Mouse (Mus musculus) neural tube, embryonic 14.5 days (tissue): Measurements from ENCODE around the gene Kif18b. TPM values are rescaled to one million over a fixed set of nuclear protein-coding genes. Genes with fewer than 3 reads are reported as not detected.

Source experiments
- ATAC-seq: fragments of 200-750 bp; cut with Nextera tagmentation; 2 replicates; pipeline ENCODE4 v1.8.0; 2017; ENCODE audit warnings: low read depth, mild to moderate bottlenecking, moderate TSS enrichment, moderate library complexity
- H3K27ac ChIP-seq: fragments of 300-500 bp; sonication (generic); 2 replicates; pipeline ENCODE4 v1.5.1; 2014; ENCODE audit warnings: low read depth, mild to moderate bottlenecking, control low read depth, low read length, moderate library complexity, mixed read lengths
- H3K27me3 ChIP-seq: fragments of 300-500 bp; sonication (generic); 2 replicates; pipeline ENCODE4 v1.6.1; 2014; ENCODE audit warnings: low read length; ENCODE audit not compliant: control insufficient read depth, insufficient read depth
- H3K36me3 ChIP-seq: fragments of 300-500 bp; sonication (generic); 2 replicates; pipeline ENCODE4 v1.6.1; 2014; ENCODE audit warnings: low read length, mixed read lengths; ENCODE audit not compliant: control insufficient read depth, insufficient read depth
- H3K4me1 ChIP-seq: fragments of 300-500 bp; sonication (generic); 2 replicates; pipeline ENCODE4 v1.6.1; 2014; ENCODE audit warnings: low read length; ENCODE audit not compliant: control insufficient read depth, insufficient read depth
- H3K4me2 ChIP-seq: fragments of 300-500 bp; sonication (generic); 2 replicates; pipeline ENCODE4 v1.6.1; 2014; ENCODE audit warnings: mild to moderate bottlenecking, low read depth, low read length, control low read depth
- H3K4me3 ChIP-seq: fragments of 300-500 bp; sonication (generic); 2 replicates; pipeline ENCODE4 v1.5.1; 2014; ENCODE audit warnings: low read depth, low read length, control low read depth, mixed read lengths
- H3K9ac ChIP-seq: fragments of 300-500 bp; sonication (generic); replicated peaks from 2 replicates; pipeline ENCODE4 v1.6.1; 2014; ENCODE audit warnings: low read depth, mild to moderate bottlenecking, control low read depth, low read length, mixed read lengths
- H3K9me3 ChIP-seq: fragments of 300-500 bp; sonication (generic); 2 replicates; pipeline ENCODE4 v1.6.1; 2016; ENCODE audit warnings: low read length; ENCODE audit not compliant: control insufficient read depth
- WGBS: fragments of 180-500 bp; shearing (Covaris S2); extraction: QIAGEN DNeasy Blood & Tissue Kit; methylation state at CpG from one replicate; pipeline ENCODE4 v1.1.7; 2014; 5-methylcytosine and 5-hydroxymethylcytosine counted together
- polyA plus RNA-seq: library from polyadenylated mRNA; unstranded; fragments of >200 nt; fragmentation: Nextera tagmentation; extraction: Ambion mirVana; gene quantifications from 2 replicates; pipeline ENCODE4 v1.2.1, GENCODE M21; 2014

The Kif18b gene
- polyA plus RNA-seq, 1 experiment from 2014 or later, result 0.84 TPM

DNA sequence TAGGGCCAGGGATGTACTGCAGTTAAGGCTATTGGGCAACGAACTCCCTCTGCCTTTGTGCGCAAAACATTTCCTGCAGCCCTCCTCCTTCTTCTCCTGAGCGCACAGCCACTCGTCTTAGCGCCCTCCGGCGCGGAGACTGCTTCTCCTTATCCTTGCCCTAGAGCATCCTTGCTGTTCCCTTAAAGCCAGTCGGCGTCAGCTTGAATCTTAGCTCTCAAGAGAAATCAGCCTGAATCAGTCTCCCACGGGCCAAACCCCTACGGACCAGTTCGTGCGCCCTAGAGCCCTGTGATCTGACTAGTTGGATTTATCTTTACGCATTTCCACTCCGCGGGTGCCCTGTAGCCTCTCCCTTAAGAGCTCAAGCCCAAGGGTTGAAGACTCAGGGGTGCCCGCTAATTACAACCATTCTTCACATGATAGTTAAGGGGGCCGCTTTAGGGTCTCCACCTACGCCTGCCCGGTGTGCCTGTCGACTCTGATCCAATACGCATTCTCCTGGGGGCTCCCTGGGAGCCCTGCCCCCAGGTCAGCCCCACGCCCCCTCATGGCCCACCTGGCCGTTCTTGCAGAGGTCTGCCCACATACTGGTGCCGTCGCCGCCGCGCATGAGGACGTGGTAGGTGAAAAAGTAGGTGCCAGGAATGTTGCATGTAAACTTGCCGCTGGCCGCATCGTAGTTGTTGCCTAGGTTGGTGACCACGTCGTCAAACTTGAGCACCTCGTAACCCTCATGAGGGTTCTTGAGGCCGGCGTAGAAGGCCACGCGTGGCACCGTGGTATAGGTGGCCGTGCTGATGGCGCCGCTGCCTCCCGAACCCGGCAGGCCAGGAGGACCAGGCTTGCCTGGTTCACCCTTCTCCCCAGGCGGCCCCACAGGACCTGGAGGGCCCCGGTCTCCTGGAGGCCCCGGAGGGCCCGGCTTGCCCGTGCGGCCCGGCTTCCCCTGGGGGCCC, 20.7 kb upstream of the Kif18b start:
- H3K27me3 ChIP-seq, result peaks cover 60% of the 10 kb centered on the region
- H3K4me2 ChIP-seq, result peak overlapping the region; percentile 50
- ATAC-seq, result no peak
- WGBS, result 2% methylated on average over 54 of the region's 54 CpGs
- H3K4me1 ChIP-seq, result peaks cover 10% of the 10 kb centered on the region; the same call in 1 of the 2 replicates
- H3K27ac ChIP-seq, result no peak overlapping the region
- peak overlapping the region; percentile 39; the same call in 1 of the 2 replicates for H3K9ac ChIP-seq
- no peaks in the 10 kb centered on the region for H3K36me3 ChIP-seq
- H3K9me3 ChIP-seq, result no peaks in the 10 kb centered on the region
- H3K4me3 ChIP-seq, result peak overlapping the region; percentile 31; the same call in 1 of the 2 replicates

DNA sequence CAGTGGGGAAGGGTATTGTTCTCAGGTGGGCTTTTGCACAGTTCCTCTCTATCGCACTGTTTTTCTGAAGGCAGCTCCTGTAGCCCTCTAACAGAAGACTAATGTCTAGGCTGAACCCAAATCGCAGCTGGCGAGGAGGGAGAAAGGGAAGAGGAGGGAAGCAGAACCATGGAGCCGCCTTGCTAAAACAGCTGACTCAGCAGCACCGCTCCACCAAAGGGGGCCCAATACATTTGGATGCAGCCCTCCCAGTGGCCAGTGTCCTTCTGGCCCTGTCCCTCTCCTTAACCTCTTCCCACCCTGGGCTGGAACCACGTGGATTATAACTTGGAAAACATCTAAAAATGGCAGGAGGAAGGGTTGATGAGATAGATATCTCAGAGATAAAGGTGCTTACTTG, 16.3 kb upstream of the Kif18b start:
- 64% methylated on average over 6 of the region's 6 CpGs for WGBS
- Histone ChIP-seq H3K4me2 (no peak overlapping the region), H3K4me3 (no peak overlapping the region), H3K9ac (no peak overlapping the region), H3K4me1 (peaks cover 10% of the 10 kb centered on the region), H3K9me3 (no peaks in the 10 kb centered on the region), H3K27ac (no peak overlapping the region), H3K36me3 (no peaks in the 10 kb centered on the region), H3K27me3 (peaks cover 34% of the 10 kb centered on the region)
- no peak for ATAC-seq

DNA sequence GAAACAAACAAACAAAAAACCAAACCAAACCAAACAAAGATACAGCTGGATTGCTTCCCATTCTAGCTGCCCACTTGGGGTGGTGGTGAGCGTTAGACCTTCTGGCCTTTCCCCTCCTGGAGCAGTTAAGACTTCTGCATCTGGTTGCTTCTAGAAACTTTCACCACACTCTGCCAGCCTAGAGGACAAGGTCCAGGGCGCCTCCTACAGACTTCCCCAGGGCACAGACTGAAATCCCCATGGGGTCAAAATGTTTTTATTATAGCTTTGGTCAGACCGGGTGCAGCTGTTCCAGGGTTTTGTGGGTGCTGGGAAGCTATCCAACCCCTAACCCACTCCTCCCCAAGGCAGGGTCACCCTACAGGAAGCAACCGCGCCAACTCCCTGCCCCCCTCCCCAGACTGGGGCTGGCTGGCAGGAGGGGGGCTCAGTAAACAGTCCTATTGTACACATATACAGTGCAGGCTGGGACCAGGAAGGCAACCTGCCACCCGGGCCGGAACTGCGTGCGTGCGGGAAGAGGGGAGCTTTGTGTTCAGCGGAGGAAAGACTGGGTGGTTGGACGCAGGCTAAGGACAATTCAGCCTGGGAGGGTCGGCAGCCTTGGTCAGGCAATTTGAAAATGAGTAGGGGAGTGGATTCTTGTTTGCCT, 14.2 kb upstream of the Kif18b start:
- H3K9me3 ChIP-seq, result no peaks in the 10 kb centered on the region
- H3K4me1 ChIP-seq, result peaks cover 10% of the 10 kb centered on the region
- H3K4me3 ChIP-seq, result no peak overlapping the region
- 0 out of 2 replicates have a peak overlapping the region, but pooled peaks have one; percentile 25 for H3K9ac ChIP-seq
- H3K27ac ChIP-seq, result no peak overlapping the region
- H3K27me3 ChIP-seq, result peaks cover 14% of the 10 kb centered on the region
- H3K36me3 ChIP-seq, result no peaks in the 10 kb centered on the region
- ATAC-seq, result peak; percentile 39; the same call in 1 of the 2 replicates
- WGBS, result 28% methylated on average over 13 of the region's 13 CpGs
- no peak overlapping the region for H3K4me2 ChIP-seq

DNA sequence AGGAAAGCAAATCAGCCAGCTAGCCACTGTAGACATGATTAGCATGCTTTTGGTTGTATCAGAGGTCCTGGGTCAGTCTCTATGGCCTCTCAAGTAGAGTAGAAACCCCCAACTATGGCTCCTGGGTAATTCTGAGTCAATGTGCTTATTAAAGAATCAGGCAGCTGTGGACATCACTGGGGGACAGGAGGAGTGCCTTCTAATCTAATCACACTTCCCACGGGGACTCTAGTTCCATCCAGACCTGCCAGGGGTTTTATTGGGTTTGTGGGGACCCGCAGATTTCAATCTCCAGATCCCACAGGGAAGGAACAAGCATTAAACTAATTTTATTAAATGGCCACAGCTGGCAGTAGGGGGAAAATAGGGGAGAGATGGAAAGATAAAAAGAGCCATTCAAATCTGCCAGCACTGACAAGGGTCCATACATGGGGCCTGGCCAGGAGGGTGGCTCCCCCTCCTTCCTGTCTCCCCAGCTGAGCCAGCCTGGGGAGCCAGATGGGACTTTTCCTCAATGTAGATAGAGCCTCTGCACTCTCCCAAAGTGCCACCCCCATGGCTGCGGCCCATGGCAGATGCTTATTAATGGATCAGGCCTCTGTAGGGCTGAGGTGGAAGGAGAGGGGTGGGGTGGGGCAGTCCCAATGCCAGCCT, 12.7 kb upstream of the Kif18b start:
- Histone ChIP-seq H3K4me1 (peaks cover 10% of the 10 kb centered on the region), H3K27me3 (peaks cover 4% of the 10 kb centered on the region; the same call in 1 of the 2 replicates), H3K4me3 (no peak overlapping the region), H3K9me3 (no peaks in the 10 kb centered on the region), H3K9ac (no peak overlapping the region), H3K36me3 (no peaks in the 10 kb centered on the region), H3K27ac (no peak overlapping the region), H3K4me2 (no peak overlapping the region)
- 26% methylated on average over 3 of the region's 3 CpGs for WGBS
- peak; percentile 76; the same call in 1 of the 2 replicates for ATAC-seq

DNA sequence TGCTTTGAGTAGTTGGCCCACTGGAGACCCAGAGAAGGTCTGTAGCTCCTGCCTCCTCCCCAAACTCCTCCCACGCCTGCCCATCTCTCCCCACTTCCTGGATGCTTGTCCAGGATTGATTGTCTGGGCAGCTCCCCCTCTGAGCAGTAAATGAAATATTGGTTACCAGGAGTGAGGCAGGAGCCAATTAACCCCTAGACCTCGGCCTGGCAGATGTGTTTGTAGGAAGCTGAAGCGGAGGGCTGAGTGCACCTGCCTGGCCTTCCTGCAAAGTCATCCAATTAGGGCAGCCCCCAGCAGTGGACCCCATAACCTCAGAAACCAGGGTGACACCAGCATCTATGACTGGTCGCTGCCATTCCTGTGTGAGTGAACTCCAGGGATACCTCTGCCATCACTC, 11.3 kb upstream of the Kif18b start:
- Histone ChIP-seq H3K9me3 (no peaks in the 10 kb centered on the region), H3K4me1 (peaks cover 10% of the 10 kb centered on the region), H3K27ac (no peak overlapping the region), H3K4me2 (no peak overlapping the region), H3K4me3 (no peak overlapping the region), H3K36me3 (no peaks in the 10 kb centered on the region), H3K9ac (no peak overlapping the region), H3K27me3 (peaks cover 4% of the 10 kb centered on the region; the same call in 1 of the 2 replicates)
- WGBS, result 36% methylated on average over 4 of the region's 4 CpGs
- ATAC-seq, result no peak

DNA sequence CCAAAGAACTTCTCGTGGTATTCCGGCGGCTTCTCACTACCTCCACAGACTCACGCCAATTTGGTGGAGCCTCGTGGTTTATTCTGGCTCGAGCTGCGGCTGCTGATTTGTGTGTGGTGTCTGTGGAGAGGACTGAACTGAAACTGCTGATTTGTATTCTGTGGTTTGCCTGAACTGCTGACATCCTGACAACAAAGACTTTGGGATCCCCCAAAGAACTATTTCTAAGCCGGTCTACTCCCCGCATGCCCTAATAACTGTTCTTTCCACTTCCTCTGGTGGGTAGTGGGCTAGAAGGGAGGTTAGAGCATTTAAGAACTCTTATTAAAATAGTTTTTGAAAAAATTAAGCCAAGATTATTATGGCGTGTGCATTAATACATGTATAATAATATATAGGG, 5.7 kb upstream of the Kif18b start:
- H3K36me3 ChIP-seq, result no peaks in the 10 kb centered on the region
- no peak overlapping the region for H3K4me3 ChIP-seq
- H3K9me3 ChIP-seq, result no peaks in the 10 kb centered on the region
- H3K4me1 ChIP-seq, result no peaks in the 10 kb centered on the region
- no peak overlapping the region for H3K27ac ChIP-seq
- ATAC-seq, result no peak
- WGBS, result 91% methylated on average over 10 of the region's 10 CpGs
- H3K4me2 ChIP-seq, result no peak overlapping the region
- H3K9ac ChIP-seq, result no peak overlapping the region
- no peaks in the 10 kb centered on the region for H3K27me3 ChIP-seq

DNA sequence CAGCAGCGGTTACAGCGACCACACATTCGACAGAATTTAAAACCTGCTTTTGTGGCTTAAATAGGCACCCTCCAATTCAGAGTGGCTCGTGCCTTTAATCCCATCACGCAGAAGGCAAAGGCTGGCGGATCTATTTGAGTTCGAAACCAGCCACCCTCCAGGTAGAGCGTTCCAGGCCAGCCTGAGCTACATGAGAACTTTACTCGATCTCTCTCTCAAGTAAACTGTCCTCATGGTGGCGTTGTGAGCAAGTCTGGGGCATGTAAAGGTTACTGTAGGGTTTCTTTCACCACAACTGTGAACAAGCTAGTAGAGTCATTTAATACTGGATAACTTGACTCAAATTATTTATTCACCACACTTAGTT, 410 bp upstream of the Kif18b start:
- ATAC-seq, result 0 out of 2 replicates have a peak, but pooled peaks have one; percentile 24
- 2% methylated on average over 10 of the region's 10 CpGs for WGBS
- Histone ChIP-seq H3K9ac (peak overlapping the region; percentile 37), H3K27me3 (no peaks in the 10 kb centered on the region), H3K27ac (peak overlapping the region; percentile 44), H3K4me2 (peak overlapping the region; percentile 79), H3K4me3 (peak overlapping the region; percentile 45), H3K9me3 (no peaks in the 10 kb centered on the region), H3K36me3 (no peaks in the 10 kb centered on the region), H3K4me1 (peaks cover 4% of the 10 kb centered on the region)

DNA sequence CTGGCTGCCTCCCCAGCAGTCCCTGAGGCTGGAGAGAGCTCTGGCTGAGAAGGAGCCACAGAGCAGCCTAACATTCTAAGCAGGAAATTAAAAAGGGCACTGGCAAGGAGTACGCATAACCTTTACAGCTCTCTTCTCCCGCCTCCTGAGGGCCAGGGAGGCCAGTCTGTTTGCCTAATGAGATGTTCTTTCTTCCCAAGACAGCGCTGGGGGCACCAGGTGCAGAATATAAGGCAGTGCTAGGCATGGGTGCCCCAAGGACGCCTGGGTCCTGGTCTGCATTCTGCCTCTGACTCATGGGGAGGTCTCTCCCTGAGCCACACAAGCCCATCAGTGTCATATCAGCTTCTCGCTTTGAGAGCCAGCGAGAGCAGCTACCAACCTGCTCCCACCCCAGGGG, 3.4 kb downstream of the Kif18b start:
- no peaks in the 10 kb centered on the region for H3K27me3 ChIP-seq
- no peak overlapping the region for H3K4me3 ChIP-seq
- H3K4me1 ChIP-seq, result peaks cover 4% of the 10 kb centered on the region
- no peak overlapping the region for H3K4me2 ChIP-seq
- no peak overlapping the region for H3K9ac ChIP-seq
- ATAC-seq, result no peak
- H3K36me3 ChIP-seq, result no peaks in the 10 kb centered on the region
- no peak overlapping the region for H3K27ac ChIP-seq
- H3K9me3 ChIP-seq, result no peaks in the 10 kb centered on the region
- 75% methylated on average over 6 of the region's 6 CpGs for WGBS
